Mouse (Mus musculus) CH12.LX (cell line): ENCODE measurements at regions not wholly inside any gene's neighbourhood (a gene's known extent, or its start where the extent isn't known, plus 50 kb on each side); places are given as distances from the start of the nearest gene placed in this dataset.

Experiments used
- CHD2 ChIP-seq: IDR thresholded peaks from 2 replicates; pipeline ENCODE4 v1.6.1; 2011; ENCODE audit warnings: low read length, improper control_type of control experiment
- CTCF ChIP-seq, 2 experiments: IDR thresholded peaks in 1 of 2; conservative IDR thresholded peaks in 1 of 2; 2 replicates each; pipeline ENCODE4 v1.5.1; 2011 to 2012; ENCODE audit warnings: low read depth in 2 of 2, low read length in 2 of 2, improper control_type of control experiment in 1 of 2, inconsistent platforms in 1 of 2, mild to moderate bottlenecking in 1 of 2, moderate library complexity in 1 of 2
- EP300 ChIP-seq: IDR thresholded peaks from 2 replicates; pipeline ENCODE4 v1.6.1; 2011; ENCODE audit warnings: low read length, improper control_type of control experiment
- JUND ChIP-seq: conservative IDR thresholded peaks from 2 replicates; pipeline ENCODE4 v1.6.1; 2011; ENCODE audit warnings: low read depth, low read length, improper control_type of control experiment
- MAFK ChIP-seq: IDR thresholded peaks from 2 replicates; pipeline ENCODE4 v1.6.1; 2011; ENCODE audit warnings: low read length, improper control_type of control experiment; ENCODE audit not compliant: insufficient replicate concordance
- MAZ ChIP-seq: IDR thresholded peaks from 2 replicates; pipeline ENCODE4 v1.6.1; 2012; ENCODE audit warnings: low read depth, mild to moderate bottlenecking, inconsistent platforms, low read length, improper control_type of control experiment, moderate library complexity
- NELFE ChIP-seq: IDR thresholded peaks from 2 replicates; pipeline ENCODE4 v1.6.1; 2011; ENCODE audit warnings: low read depth, low read length, improper control_type of control experiment
- POLR2A ChIP-seq: IDR thresholded peaks from 2 replicates; pipeline ENCODE4 v1.6.1; 2011; ENCODE audit warnings: low read depth, mild to moderate bottlenecking, improper control_type of control experiment, low read length
- SMC3 ChIP-seq: IDR thresholded peaks from 2 replicates; pipeline ENCODE4 v1.6.1; 2011; ENCODE audit warnings: low read depth, low read length, improper control_type of control experiment
- ZC3H11A ChIP-seq: IDR thresholded peaks from 2 replicates; pipeline ENCODE4 v1.6.1; 2012; ENCODE audit warnings: low read depth, mild to moderate bottlenecking, inconsistent platforms, low read length, improper control_type of control experiment

- TF ChIP-seq CTCF (conservative IDR thresholded peaks at IDR 0.05 in 1 of 2, IDR thresholded peaks at IDR 0.05 in 1 of 2; ENCODE audit: low read depth in 2 of 2, low read length in 2 of 2) (no peak), POLR2A (no peak), MAFK (no peak), CHD2 (no peak), ZC3H11A (no peak), SMC3 (no peak), JUND (no peak), EP300 (no peak), NELFE (no peak), MAZ (no peak)
These were observed 314.7 kb downstream of the Diras2 start for GRCm38 (mm10) chr13:52216343-52216742.
